Mouse (Mus musculus): ENCODE results near the gene Txndc11.

DNA sequence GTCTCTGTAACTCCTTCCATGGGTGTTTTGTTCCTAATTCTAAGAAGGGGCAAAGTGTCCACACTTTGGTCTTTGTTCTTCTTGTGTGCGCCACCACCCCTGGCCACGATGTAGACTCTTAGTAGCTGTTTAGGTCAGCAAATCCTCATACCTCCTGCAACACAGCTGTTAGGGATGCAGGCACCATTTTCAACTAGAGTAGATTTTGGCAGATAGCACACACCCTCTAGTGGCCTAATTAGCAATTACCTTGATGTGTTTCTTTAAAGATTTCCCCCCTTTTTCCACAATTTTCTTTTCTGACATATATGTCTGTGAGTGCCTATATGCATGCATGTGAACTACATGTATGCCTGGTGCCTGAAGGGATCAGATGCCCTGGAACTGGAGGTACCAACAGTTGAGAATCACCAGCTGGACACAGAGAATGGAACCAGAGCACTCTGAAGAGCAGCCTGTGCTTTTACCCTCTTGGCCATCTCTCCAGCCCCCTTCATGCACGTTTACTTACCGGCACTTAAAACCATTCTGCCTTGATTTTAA is 25.2 kb downstream of the Txndc11 start:
- no peak for TF ChIP-seq POLR2A (IDR thresholded peaks at IDR 0.05; ENCODE audit: insufficient read length, low read depth)
- TF ChIP-seq USF1 (IDR thresholded peaks at IDR 0.05; ENCODE audit: low read depth), result no peak
- no peak for TF ChIP-seq SRF (IDR thresholded peaks at IDR 0.05; ENCODE audit: control insufficient read depth, insufficient read length, low read depth)
- TF ChIP-seq MAX (IDR thresholded peaks at IDR 0.05; ENCODE audit: low read depth), result no peak
